Mouse (Mus musculus) hindbrain, embryonic 11.5 days (tissue): ENCODE results near the gene Tk1. TPM values are rescaled to one million over a fixed set of nuclear protein-coding genes. Genes with fewer than 3 reads are reported as not detected.

Source experiments
- ATAC-seq: fragments of 200-750 bp; cut with Nextera tagmentation; 2 replicates; pipeline ENCODE4 v1.8.0; 2017; ENCODE audit warnings: mild to moderate bottlenecking, moderate TSS enrichment, moderate library complexity; ENCODE audit not compliant: low FRiP score
- DNase-seq: peaks from one replicate; pipeline ENCODE4 v3.0.0-alpha.2; 2015; ENCODE audit warnings: low spot score
- H3K27ac ChIP-seq: fragments of 300-500 bp; sonication (generic); 2 replicates; pipeline ENCODE4 v1.5.1; 2014; ENCODE audit warnings: mild to moderate bottlenecking, low read depth, low read length
- H3K27me3 ChIP-seq: fragments of 300-500 bp; sonication (generic); 2 replicates; pipeline ENCODE4 v1.6.1; 2014; ENCODE audit warnings: mild to moderate bottlenecking, low read length, moderate library complexity, mixed read lengths; ENCODE audit not compliant: control insufficient read depth, insufficient read depth
- H3K36me3 ChIP-seq: fragments of 300-500 bp; sonication (generic); 2 replicates; pipeline ENCODE4 v1.6.1; 2014; ENCODE audit warnings: mild to moderate bottlenecking, low read length, moderate library complexity, mixed read lengths; ENCODE audit not compliant: control insufficient read depth, insufficient read depth
- H3K4me1 ChIP-seq: fragments of 300-500 bp; sonication (generic); replicated peaks from 2 replicates; pipeline ENCODE4 v1.6.1; 2014; ENCODE audit warnings: low read length, mixed read lengths; ENCODE audit not compliant: control insufficient read depth, insufficient read depth
- H3K4me2 ChIP-seq: fragments of 300-500 bp; sonication (generic); replicated peaks from 2 replicates; pipeline ENCODE4 v1.6.1; 2014; ENCODE audit warnings: mild to moderate bottlenecking, low read depth, low read length
- H3K4me3 ChIP-seq: fragments of 300-500 bp; sonication (generic); 2 replicates; pipeline ENCODE4 v1.5.1; 2014; ENCODE audit warnings: low read depth, low read length
- H3K9ac ChIP-seq: fragments of 300-500 bp; sonication (generic); 2 replicates; pipeline ENCODE4 v1.6.1; 2014; ENCODE audit warnings: low read depth, low read length
- H3K9me3 ChIP-seq: fragments of 300-500 bp; sonication (generic); 2 replicates; pipeline ENCODE4 v1.6.1; 2016; ENCODE audit warnings: low read length; ENCODE audit not compliant: control insufficient read depth
- WGBS: fragments of 180-500 bp; shearing (Covaris S2); extraction: QIAGEN DNeasy Blood & Tissue Kit; methylation state at CpG from one replicate; pipeline ENCODE4 v1.1.7; 2014; 5-methylcytosine and 5-hydroxymethylcytosine counted together
- polyA plus RNA-seq: library from polyadenylated mRNA; unstranded; fragments of >200 nt; fragmentation: Nextera tagmentation; extraction: Ambion mirVana; gene quantifications from 2 replicates; pipeline ENCODE4 v1.2.1, GENCODE M21; 2014

Tk1 gene
- 73.3 and 84.3 TPM in 2 replicates for polyA plus RNA-seq

DNA sequence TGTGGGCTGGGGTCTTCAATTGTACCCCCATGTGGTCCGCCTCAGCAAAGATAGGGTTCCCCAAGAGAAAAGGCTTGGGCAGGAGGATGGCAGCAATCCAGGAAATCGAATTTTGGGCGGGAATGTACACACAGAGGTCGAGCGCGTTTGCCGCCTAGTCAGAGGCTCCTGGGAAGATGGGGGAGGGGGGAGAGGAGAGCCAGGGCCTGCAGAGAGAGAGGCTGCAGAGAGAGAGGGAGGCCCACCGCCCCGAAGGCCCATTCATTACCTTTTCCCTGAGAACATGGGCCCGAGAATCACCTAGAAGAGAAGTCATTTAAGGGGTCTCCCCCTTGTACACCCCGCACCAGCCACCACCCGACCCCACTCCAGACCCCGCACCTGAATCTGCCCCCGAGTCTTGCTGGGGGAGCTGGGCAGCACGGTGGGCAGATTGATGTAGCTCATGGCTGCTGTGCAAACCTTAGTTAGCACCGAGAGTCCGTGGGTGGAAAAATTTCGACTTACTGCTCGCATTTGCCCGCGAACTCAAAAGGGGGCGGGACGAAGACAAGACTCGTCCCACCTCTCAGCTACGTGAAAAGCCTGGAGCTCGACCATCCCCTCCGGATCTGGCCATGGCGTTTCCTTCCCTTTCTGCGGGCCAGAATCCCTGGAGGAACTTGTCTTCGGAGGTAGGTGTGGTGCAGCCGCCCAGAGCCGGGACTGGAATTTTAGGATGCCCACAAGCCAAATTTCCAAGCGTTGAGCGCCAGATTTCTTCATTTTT is at the start of gene Tk1, which contains the start of gene Afmid:
Gene Tk1 (minus strand): TSS at position 760 of the 769 bp plus-strand sequence.
Gene Afmid (plus strand): TSS at position 592 of the 769 bp plus-strand sequence.
- Histone ChIP-seq H3K36me3 (no peaks in the 10 kb centered on the region; the same call in 1 of the 2 replicates), H3K4me1 (peaks cover 2% of the 10 kb centered on the region), H3K4me2 (peak within 1 kb of the TSS; percentile 88), H3K27ac (peak within 1 kb of the TSS; percentile 80), H3K9me3 (no peaks in the 10 kb centered on the region), H3K4me3 (peak within 1 kb of the TSS; percentile 47), H3K27me3 (no peaks in the 10 kb centered on the region), H3K9ac (peak within 1 kb of the TSS; percentile 84)
- DNase-seq (peak; percentile 83), ATAC-seq (peak; percentile 71)
- WGBS, result under 1% methylated on average over 33 of the region's 34 CpGs

DNA sequence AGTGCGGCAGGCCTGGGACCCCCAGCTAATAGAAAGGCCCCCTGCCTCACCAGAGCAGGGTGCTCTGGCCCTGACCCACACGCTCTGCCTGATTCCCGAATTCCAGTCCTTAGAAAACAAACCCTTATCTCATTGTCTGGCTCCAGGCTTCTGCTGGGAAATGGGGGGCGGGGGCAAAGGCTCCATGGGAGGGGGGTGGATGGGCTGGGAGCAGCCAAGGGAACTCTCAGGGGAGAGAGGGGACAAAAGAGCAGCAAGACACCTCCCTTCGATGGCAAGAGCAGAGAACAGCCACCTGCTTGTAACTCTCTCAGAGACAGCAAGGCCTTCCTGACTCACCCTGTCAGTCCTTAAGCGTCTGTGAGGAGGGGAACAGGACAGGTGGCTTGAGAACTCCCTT is 49.8 kb upstream of the Tk1 start:
- H3K27ac ChIP-seq, result no peak overlapping the region
- DNase-seq, result no peak
- no peak overlapping the region for H3K4me2 ChIP-seq
- no peaks in the 10 kb centered on the region for H3K36me3 ChIP-seq
- H3K4me3 ChIP-seq, result no peak overlapping the region
- ATAC-seq, result no peak
- H3K4me1 ChIP-seq, result peaks cover 10% of the 10 kb centered on the region
- H3K9ac ChIP-seq, result no peak overlapping the region
- no peaks in the 10 kb centered on the region for H3K9me3 ChIP-seq
- H3K27me3 ChIP-seq, result no peaks in the 10 kb centered on the region
- WGBS, result 20% methylated on average over 6 of the region's 6 CpGs

DNA sequence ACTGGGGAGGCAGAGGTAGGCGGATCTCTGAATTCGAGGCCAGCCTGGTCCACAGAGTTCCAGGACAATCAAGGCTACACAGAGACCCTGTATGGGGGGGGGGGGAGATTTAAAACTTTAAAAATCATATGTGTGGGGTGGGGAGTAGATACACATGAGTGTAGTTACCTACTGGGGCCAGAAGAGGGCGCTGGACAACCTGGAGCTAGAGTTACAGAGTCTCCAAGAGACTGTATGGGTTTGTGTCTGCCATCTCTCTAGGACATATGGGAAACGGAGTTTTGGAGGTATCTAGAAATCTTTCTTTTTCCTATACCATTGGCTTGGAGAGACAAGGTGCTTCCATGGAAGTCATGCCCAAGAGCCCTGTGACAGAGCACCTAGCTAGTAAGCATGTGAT is 48.5 kb upstream of the Tk1 start:
- Histone ChIP-seq H3K9me3 (no peaks in the 10 kb centered on the region), H3K27me3 (no peaks in the 10 kb centered on the region), H3K4me3 (no peak overlapping the region), H3K4me1 (peaks cover 10% of the 10 kb centered on the region), H3K27ac (no peak overlapping the region), H3K4me2 (no peak overlapping the region), H3K36me3 (no peaks in the 10 kb centered on the region), H3K9ac (no peak overlapping the region)
- peak; percentile 20 for DNase-seq
- no peak for ATAC-seq
- 57% methylated on average over 4 of the region's 4 CpGs for WGBS

- H3K27me3 ChIP-seq, result no peaks in the 10 kb centered on the region
- H3K9ac ChIP-seq, result peak within 1 kb of the TSS; percentile 69
- H3K27ac ChIP-seq, result no peak within 1 kb of the TSS
- WGBS, result under 1% methylated on average over 51 of the region's 51 CpGs
- H3K36me3 ChIP-seq, result no peaks in the 10 kb centered on the region
- peak within 1 kb of the TSS; percentile 68 for H3K4me3 ChIP-seq
- peak within 1 kb of the TSS; percentile 98 for H3K4me2 ChIP-seq
- peak; percentile 87 for DNase-seq
- ATAC-seq, result peak; percentile 77
- no peaks in the 10 kb centered on the region for H3K9me3 ChIP-seq
- 0 out of 2 replicates have a peak, but pooled peaks cover 2% of the 10 kb centered on the region for H3K4me1 ChIP-seq
Observed at GRCm38 (mm10) chr11:117872861-117873608, 47.1 kb upstream of the Tk1 start, which contains the start of gene Tha1. TSS of gene Tha1 (minus strand) at chr11:117873481.

DNA sequence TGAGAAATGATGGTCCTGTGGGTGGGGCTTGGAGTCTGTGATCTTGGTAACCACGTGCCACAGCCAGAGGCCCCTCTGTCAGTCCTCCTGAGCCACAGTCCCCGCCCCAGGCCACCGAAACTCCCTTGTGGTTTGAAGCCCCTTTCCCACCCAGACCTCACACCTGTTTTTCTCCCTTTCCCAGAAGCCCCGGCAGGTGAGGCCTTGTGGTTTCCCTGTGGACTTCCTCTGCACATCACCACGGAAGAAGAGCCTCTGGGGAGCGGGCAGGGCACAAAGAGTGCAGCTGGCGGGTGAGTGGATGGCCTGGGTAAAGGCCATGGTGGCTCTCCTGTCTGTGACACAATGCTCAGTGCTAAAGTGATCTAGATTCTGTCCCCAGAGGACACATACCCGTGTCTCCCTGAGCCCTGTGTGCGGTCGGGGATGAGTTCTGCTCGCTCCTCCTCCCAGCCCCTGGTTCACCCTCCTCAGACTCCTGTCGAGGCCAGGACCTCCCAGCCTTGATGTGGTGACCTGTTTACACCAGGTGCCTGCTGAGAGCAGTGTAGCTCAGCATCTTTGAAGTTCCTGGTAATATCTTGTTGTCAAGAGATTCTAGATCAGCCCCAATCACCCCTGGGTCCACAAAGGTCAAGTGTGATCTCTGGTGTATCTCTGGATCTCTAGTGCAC is 46.2 kb upstream of the Tk1 start:
- Histone ChIP-seq H3K4me2 (peak overlapping the region; percentile 98; the same call in 1 of the 2 replicates), H3K27me3 (peaks cover under 1% of the 10 kb centered on the region; the same call in 1 of the 2 replicates), H3K4me3 (no peak overlapping the region), H3K27ac (no peak overlapping the region), H3K9me3 (no peaks in the 10 kb centered on the region), H3K4me1 (0 out of 2 replicates have a peak, but pooled peaks cover 2% of the 10 kb centered on the region), H3K9ac (no peak overlapping the region), H3K36me3 (no peaks in the 10 kb centered on the region)
- no peak for DNase-seq
- WGBS, result 57% methylated on average over 12 of the region's 12 CpGs
- no peak for ATAC-seq

GRCm38 (mm10) chr11:117871376-117871775 is 45.5 kb upstream of the Tk1 start:
- WGBS, result 73% methylated on average over 5 of the region's 5 CpGs
- ATAC-seq (no peak), DNase-seq (no peak)
- Histone ChIP-seq H3K4me2 (no peak overlapping the region), H3K36me3 (no peaks in the 10 kb centered on the region), H3K9ac (no peak overlapping the region), H3K9me3 (no peaks in the 10 kb centered on the region), H3K4me1 (peaks cover 4% of the 10 kb centered on the region), H3K27ac (no peak overlapping the region), H3K27me3 (peaks cover 2% of the 10 kb centered on the region; the same call in 1 of the 2 replicates), H3K4me3 (no peak overlapping the region)

DNA sequence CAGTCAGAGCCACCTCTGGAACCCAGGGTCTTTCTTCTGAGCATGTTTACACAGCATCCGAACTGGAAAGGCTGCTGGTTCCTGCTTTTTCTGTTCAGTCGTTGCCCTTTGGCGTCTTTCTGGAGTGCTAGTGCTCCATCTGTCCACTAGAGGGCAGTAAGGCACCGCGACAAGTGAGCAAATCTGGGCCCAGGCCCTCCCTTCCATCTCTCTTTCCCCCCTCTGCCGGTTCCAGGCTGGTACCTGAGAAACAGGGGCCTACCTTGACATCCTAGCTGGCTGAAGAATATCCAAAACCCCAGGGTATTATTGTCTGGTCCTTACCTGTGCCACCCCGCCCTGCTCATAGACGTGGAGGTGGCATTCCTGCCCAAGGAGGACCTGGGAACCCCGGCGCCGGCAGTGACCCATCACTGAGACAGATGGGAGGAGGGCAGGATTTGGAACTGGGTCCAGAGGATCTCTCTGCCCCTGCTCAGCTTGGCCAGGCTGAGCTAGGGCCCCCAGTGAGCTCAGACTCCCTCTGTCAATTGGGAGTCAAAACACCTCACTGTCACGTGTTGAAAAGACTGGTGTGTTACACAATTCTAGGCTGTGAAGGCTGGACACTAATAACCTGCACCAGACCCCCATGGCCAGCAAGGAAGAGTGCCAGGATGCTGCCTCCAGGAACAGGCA is 44.9 kb upstream of the Tk1 start:
- ATAC-seq, result no peak
- peak; percentile 88 for DNase-seq
- H3K4me3 ChIP-seq, result no peak overlapping the region
- H3K9me3 ChIP-seq, result no peaks in the 10 kb centered on the region
- no peaks in the 10 kb centered on the region for H3K36me3 ChIP-seq
- WGBS, result 35% methylated on average over 12 of the region's 12 CpGs
- no peak overlapping the region for H3K9ac ChIP-seq
- H3K27me3 ChIP-seq, result peaks cover 2% of the 10 kb centered on the region; the same call in 1 of the 2 replicates
- H3K4me1 ChIP-seq, result peaks cover 8% of the 10 kb centered on the region
- no peak overlapping the region for H3K27ac ChIP-seq
- H3K4me2 ChIP-seq, result no peak overlapping the region

- Histone ChIP-seq H3K4me3 (no peak overlapping the region), H3K27me3 (peaks cover 5% of the 10 kb centered on the region), H3K9ac (no peak overlapping the region; the same call in 1 of the 2 replicates), H3K4me1 (peaks cover 7% of the 10 kb centered on the region), H3K4me2 (no peak overlapping the region), H3K27ac (peak overlapping the region; percentile 48; the same call in 1 of the 2 replicates), H3K9me3 (no peaks in the 10 kb centered on the region), H3K36me3 (no peaks in the 10 kb centered on the region)
- DNase-seq (peak; percentile 59), ATAC-seq (peak; percentile 59; the same call in 1 of the 2 replicates)
- WGBS, result 27% methylated on average over 6 of the region's 6 CpGs
Observed at GRCm38 (mm10) chr11:117865988-117866387, 40.1 kb upstream of the Tk1 start.
